Mouse (Mus musculus) kidney, embryonic 14.5 days (tissue): ENCODE measurements around the gene Ly6g5c. TPM values are rescaled to one million over a fixed set of nuclear protein-coding genes. Genes with fewer than 3 reads are reported as not detected.
A peak's percentile ranks its signal among the peaks of the same experiment; 100 is the strongest.

Experiments
- ATAC-seq: fragments of 200-750 bp; cut with Nextera tagmentation; 2 replicates; pipeline ENCODE4 v1.8.0; 2017; ENCODE audit warnings: moderate number of reproducible peaks, mild to moderate bottlenecking, moderate TSS enrichment, moderate library complexity; ENCODE audit not compliant: low FRiP score, low TSS enrichment
- H3K27ac ChIP-seq: fragments of 300-500 bp; sonication (generic); 2 replicates; pipeline ENCODE4 v1.5.1; 2014; ENCODE audit warnings: low read depth, mild to moderate bottlenecking, low read length, moderate library complexity, mixed read lengths
- H3K27me3 ChIP-seq: fragments of 300-500 bp; sonication (generic); 2 replicates; pipeline ENCODE4 v1.6.1; 2014; ENCODE audit warnings: mild to moderate bottlenecking, low read length; ENCODE audit not compliant: control insufficient read depth, insufficient read depth
- H3K36me3 ChIP-seq: fragments of 300-500 bp; sonication (generic); 2 replicates; pipeline ENCODE4 v1.6.1; 2014; ENCODE audit warnings: low read length, mixed read lengths; ENCODE audit not compliant: control insufficient read depth, insufficient read depth
- H3K4me1 ChIP-seq: fragments of 300-500 bp; sonication (generic); 2 replicates; pipeline ENCODE4 v1.6.1; 2014; ENCODE audit warnings: low read length, mixed read lengths; ENCODE audit not compliant: control insufficient read depth, insufficient read depth
- H3K4me2 ChIP-seq: fragments of 300-500 bp; sonication (generic); replicated peaks from 2 replicates; pipeline ENCODE4 v1.6.1; 2014; ENCODE audit warnings: low read depth, mild to moderate bottlenecking, low read length
- H3K4me3 ChIP-seq: fragments of 300-500 bp; sonication (generic); 2 replicates; pipeline ENCODE4 v1.5.1; 2014; ENCODE audit warnings: mild to moderate bottlenecking, low read length
- H3K9ac ChIP-seq: fragments of 300-500 bp; sonication (generic); 2 replicates; pipeline ENCODE4 v1.6.1; 2014; ENCODE audit warnings: low read depth, mild to moderate bottlenecking, low read length, moderate library complexity
- H3K9me3 ChIP-seq: fragments of 300-500 bp; sonication (generic); 2 replicates; pipeline ENCODE4 v1.6.1; 2016; ENCODE audit warnings: low read length; ENCODE audit not compliant: control insufficient read depth
- WGBS: fragments of 180-500 bp; shearing (Covaris S2); extraction: QIAGEN DNeasy Blood & Tissue Kit; methylation state at CpG from one replicate; pipeline ENCODE4 v1.1.7; 2014; 5-methylcytosine and 5-hydroxymethylcytosine counted together
- polyA plus RNA-seq: library from polyadenylated mRNA; unstranded; fragments of >200 nt; fragmentation: Nextera tagmentation; extraction: Ambion mirVana; gene quantifications from 2 replicates; pipeline ENCODE4 v1.2.1, GENCODE M21; 2014

Gene Ly6g5c
- polyA plus RNA-seq, 1 experiment from 2014 or later = not detected

GRCm38 (mm10) chr17:35126206-35126611, 18.1 kb downstream of the Ly6g5c start, which contains the start of gene D17H6S53E:
Gene D17H6S53E (plus strand): TSS chr17:35126373.
- Histone ChIP-seq H3K4me1 (peaks cover 29% of the 10 kb centered on the region; the same call in 1 of the 2 replicates), H3K27me3 (no peaks in the 10 kb centered on the region), H3K36me3 (peaks cover 17% of the 10 kb centered on the region; the same call in 1 of the 2 replicates), H3K9me3 (no peaks in the 10 kb centered on the region), H3K4me3 (peak within 1 kb of the TSS; percentile 70), H3K27ac (peak within 1 kb of the TSS; percentile 82), H3K4me2 (peak within 1 kb of the TSS; percentile 80), H3K9ac (peak within 1 kb of the TSS; percentile 86)
- WGBS = 0% methylated on average over 36 of the region's 36 CpGs
- peak; percentile 60 for ATAC-seq

GRCm38 (mm10) chr17:35127017-35127416, 18.9 kb downstream of the Ly6g5c start:
- 67% methylated on average over 13 of the region's 13 CpGs for WGBS
- H3K9ac ChIP-seq = peak overlapping the region; percentile 86; the same call in 1 of the 2 replicates

GRCm38 (mm10) chr17:35128996-35129395, 20.9 kb downstream of the Ly6g5c start:
- peaks cover 12% of the 10 kb centered on the region; the same call in 1 of the 2 replicates for H3K36me3 ChIP-seq
- no peak overlapping the region for H3K27ac ChIP-seq
- no peak overlapping the region for H3K4me2 ChIP-seq
- 46% methylated on average over 11 of the region's 11 CpGs for WGBS
- no peak overlapping the region for H3K9ac ChIP-seq
- H3K4me1 ChIP-seq = peaks cover 26% of the 10 kb centered on the region; the same call in 1 of the 2 replicates
- no peak for ATAC-seq
- H3K9me3 ChIP-seq = no peaks in the 10 kb centered on the region
- no peaks in the 10 kb centered on the region for H3K27me3 ChIP-seq
- no peak overlapping the region for H3K4me3 ChIP-seq

More at GRCm38 (mm10) chr17:35127017-35127416, 18.9 kb downstream of the Ly6g5c start:
- H3K27me3 ChIP-seq = no peaks in the 10 kb centered on the region
- no peak for ATAC-seq
- peak overlapping the region; percentile 80 for H3K4me2 ChIP-seq
- H3K4me3 ChIP-seq = peak overlapping the region; percentile 70
- peak overlapping the region; percentile 82; the same call in 1 of the 2 replicates for H3K27ac ChIP-seq
- no peaks in the 10 kb centered on the region for H3K9me3 ChIP-seq
- H3K36me3 ChIP-seq = peaks cover 17% of the 10 kb centered on the region; the same call in 1 of the 2 replicates
- peaks cover 33% of the 10 kb centered on the region; the same call in 1 of the 2 replicates for H3K4me1 ChIP-seq

GRCm38 (mm10) chr17:35131038-35131437, 23.0 kb downstream of the Ly6g5c start:
- Histone ChIP-seq H3K9me3 (no peaks in the 10 kb centered on the region), H3K4me1 (peaks cover 22% of the 10 kb centered on the region; the same call in 1 of the 2 replicates), H3K4me3 (no peak overlapping the region), H3K9ac (no peak overlapping the region), H3K27ac (no peak overlapping the region), H3K4me2 (no peak overlapping the region), H3K27me3 (no peaks in the 10 kb centered on the region), H3K36me3 (peaks cover 8% of the 10 kb centered on the region; the same call in 1 of the 2 replicates)
- 88% methylated on average over 8 of the region's 8 CpGs for WGBS
- no peak for ATAC-seq

- Histone ChIP-seq H3K4me3 (no peak within 1 kb of the TSS), H3K36me3 (peaks cover 8% of the 10 kb centered on the region; the same call in 1 of the 2 replicates), H3K4me2 (no peak within 1 kb of the TSS), H3K27me3 (no peaks in the 10 kb centered on the region), H3K9me3 (no peaks in the 10 kb centered on the region), H3K27ac (peak within 1 kb of the TSS; percentile 51; the same call in 1 of the 2 replicates), H3K9ac (no peak within 1 kb of the TSS), H3K4me1 (peaks cover 25% of the 10 kb centered on the region; the same call in 1 of the 2 replicates)
- ATAC-seq = no peak
- 61% methylated on average over 15 of the region's 15 CpGs for WGBS
Observed at GRCm38 (mm10) chr17:35131500-35132173, 23.6 kb downstream of the Ly6g5c start, which contains the start of gene Apom. Gene Apom (minus strand): TSS chr17:35132050.

- Histone ChIP-seq H3K27ac (peak overlapping the region; percentile 24; the same call in 1 of the 2 replicates), H3K9ac (no peak overlapping the region), H3K36me3 (peaks cover 8% of the 10 kb centered on the region; the same call in 1 of the 2 replicates), H3K4me3 (no peak overlapping the region), H3K27me3 (no peaks in the 10 kb centered on the region), H3K4me1 (peaks cover 22% of the 10 kb centered on the region; the same call in 1 of the 2 replicates), H3K4me2 (no peak overlapping the region), H3K9me3 (no peaks in the 10 kb centered on the region)
- 46% methylated on average over 3 of the region's 3 CpGs for WGBS
- no peak for ATAC-seq
Observed at GRCm38 (mm10) chr17:35132174-35132560, 24.1 kb downstream of the Ly6g5c start.

GRCm38 (mm10) chr17:35133517-35133916, 25.4 kb downstream of the Ly6g5c start:
- H3K9me3 ChIP-seq = no peaks in the 10 kb centered on the region
- ATAC-seq = no peak
- H3K4me3 ChIP-seq = no peak overlapping the region
- H3K9ac ChIP-seq = no peak overlapping the region
- H3K27ac ChIP-seq = no peak overlapping the region
- H3K36me3 ChIP-seq = peaks cover 9% of the 10 kb centered on the region
- H3K27me3 ChIP-seq = no peaks in the 10 kb centered on the region
- H3K4me2 ChIP-seq = no peak overlapping the region
- H3K4me1 ChIP-seq = peaks cover 14% of the 10 kb centered on the region; the same call in 1 of the 2 replicates
- 95% methylated on average over 7 of the region's 7 CpGs for WGBS

- Histone ChIP-seq H3K4me2 (peak within 1 kb of the TSS; percentile 69), H3K4me1 (peaks cover 12% of the 10 kb centered on the region; the same call in 1 of the 2 replicates), H3K27me3 (no peaks in the 10 kb centered on the region), H3K36me3 (peaks cover 23% of the 10 kb centered on the region), H3K9ac (peak within 1 kb of the TSS; percentile 83), H3K9me3 (no peaks in the 10 kb centered on the region), H3K27ac (peak within 1 kb of the TSS; percentile 93), H3K4me3 (peak within 1 kb of the TSS; percentile 74)
- ATAC-seq = peak; percentile 92
- WGBS = under 1% methylated on average over 66 of the region's 66 CpGs
Observed at GRCm38 (mm10) chr17:35134801-35135590, 26.9 kb downstream of the Ly6g5c start, which contains the start of gene Bag6. Gene Bag6 (plus strand): TSS chr17:35135178.
